Mouse (Mus musculus) bone marrow macrophage, adult 2 months (primary cell): ENCODE data around the gene Palm3.

Source experiments
- CTCF ChIP-seq: IDR thresholded peaks from 2 replicates; pipeline ENCODE4 v1.5.1; 2012; ENCODE audit warnings: low read depth, mild to moderate bottlenecking, low read length, moderate library complexity
- POLR2A ChIP-seq: IDR thresholded peaks from 2 replicates; pipeline ENCODE4 v1.6.1; 2012; ENCODE audit warnings: mild to moderate bottlenecking, low read depth, low read length, borderline replicate concordance

DNA sequence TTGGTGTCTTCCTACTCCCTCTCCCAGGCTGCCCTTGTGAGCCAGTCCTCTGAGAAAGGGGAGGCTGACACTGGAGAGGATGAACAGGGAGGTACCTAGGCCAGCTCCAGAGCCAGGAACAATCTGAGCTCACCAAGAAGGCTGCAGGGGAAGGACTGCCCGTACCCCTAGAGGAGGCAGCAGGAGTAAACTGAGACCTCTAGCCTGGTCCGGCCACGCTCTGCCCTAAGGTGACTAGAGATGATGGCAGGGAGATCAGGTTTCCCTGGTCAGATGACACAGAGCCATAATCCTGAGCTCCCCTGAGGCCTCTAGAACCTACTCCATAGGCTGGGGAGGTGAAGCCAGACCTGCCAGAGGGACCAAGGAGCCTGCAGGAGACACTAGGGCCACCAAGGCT lies 55.6 kb downstream of the Palm3 start:
- TF ChIP-seq CTCF (no peak), POLR2A (no peak)
